Mouse (Mus musculus): Measurements from ENCODE around the gene Atrnl1. TPM values are rescaled to one million over a fixed set of nuclear protein-coding genes. Genes with fewer than 3 reads are reported as not detected.

Atrnl1 gene
- polyA plus RNA-seq, 1 experiment = 9.0 TPM

DNA sequence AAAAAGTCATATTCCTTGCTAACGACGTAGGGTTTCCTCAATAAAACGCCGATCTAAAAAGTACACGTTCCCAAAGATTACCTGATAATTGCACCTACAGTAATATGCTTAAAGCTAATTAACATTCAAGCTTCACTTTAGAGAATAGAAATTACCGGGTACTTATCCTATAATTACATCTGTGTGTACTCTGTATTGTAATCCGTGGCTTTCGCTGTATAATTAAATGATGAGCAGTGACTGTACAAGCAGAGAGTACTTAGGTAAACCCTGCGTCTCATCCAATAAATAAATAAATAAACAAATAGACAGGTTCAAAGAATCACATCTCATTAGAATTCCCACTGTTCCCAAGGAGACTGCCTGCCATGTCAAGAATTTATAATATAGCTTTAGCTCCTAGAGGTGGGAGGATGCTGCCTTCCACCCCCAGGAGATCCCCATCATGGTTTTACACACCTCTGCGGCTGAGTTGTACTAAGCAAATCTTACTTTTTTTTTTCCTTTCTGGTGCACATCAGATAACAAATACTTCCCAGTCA is 466.8 kb downstream of the Atrnl1 start:
- WGBS = 81% methylated on average over 10 of the region's 10 CpGs

DNA sequence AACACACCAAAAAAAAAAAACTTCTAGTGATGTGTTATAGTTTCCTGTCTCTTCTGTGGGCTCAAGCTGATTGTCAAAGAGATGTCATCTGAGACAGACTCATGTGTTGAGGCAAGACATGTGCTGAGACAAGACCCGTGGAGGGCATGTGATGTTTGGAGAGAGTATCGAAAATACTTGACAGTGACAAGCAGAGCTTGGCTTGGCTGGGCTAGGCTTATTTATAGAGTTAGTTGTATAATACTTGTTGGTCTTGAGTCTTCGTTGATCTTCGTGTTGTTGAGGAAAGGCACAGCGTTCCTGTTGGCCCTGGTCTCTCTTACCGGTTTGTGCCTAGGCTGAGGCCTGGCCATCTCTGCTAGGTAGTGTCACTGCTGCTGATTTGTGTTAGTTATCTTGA is 469.3 kb downstream of the Atrnl1 start:
- H3K4me1 ChIP-seq (ENCODE audit: control insufficient read depth, insufficient read depth, insufficient read length, low read length) = no peaks in the 10 kb centered on the region
- H3K4me3 ChIP-seq (ENCODE audit: low read depth, low read length) = no peak overlapping the region
- no peaks in the 10 kb centered on the region for H3K27me3 ChIP-seq (ENCODE audit: control insufficient read depth, insufficient read depth, low read length)
- 91% methylated on average over 6 of the region's 6 CpGs for WGBS
- no peak overlapping the region for H3K27ac ChIP-seq (ENCODE audit: insufficient read depth, low read depth, low read length)
- no peaks in the 10 kb centered on the region for H3K36me3 ChIP-seq (ENCODE audit: control insufficient read depth, insufficient read depth, low read length)
- TF ChIP-seq POLR2A (IDR thresholded peaks at IDR 0.05; ENCODE audit: low read depth, low read length) = no peak
- TF ChIP-seq CTCF (IDR thresholded peaks at IDR 0.05; ENCODE audit: extremely low read depth, insufficient read length, insufficient replicate concordance, low read depth, low read length) = no peak

More for the DNA sequence above, 466.8 kb downstream of the Atrnl1 start:
- TF ChIP-seq CTCF (IDR thresholded peaks at IDR 0.05; ENCODE audit: extremely low read depth, insufficient read length, insufficient replicate concordance, low read depth, low read length) (no peak), POLR2A (IDR thresholded peaks at IDR 0.05; ENCODE audit: low read depth, low read length) (no peak)
- no peaks in the 10 kb centered on the region for H3K4me1 ChIP-seq (ENCODE audit: control insufficient read depth, insufficient read depth, insufficient read length, low read length)
- no peak overlapping the region for H3K4me3 ChIP-seq (ENCODE audit: low read depth, low read length)
- no peaks in the 10 kb centered on the region for H3K27me3 ChIP-seq (ENCODE audit: control insufficient read depth, insufficient read depth, low read length)
- no peaks in the 10 kb centered on the region for H3K36me3 ChIP-seq (ENCODE audit: control insufficient read depth, insufficient read depth, low read length)
- no peak overlapping the region for H3K27ac ChIP-seq (ENCODE audit: insufficient read depth, low read depth, low read length)

DNA sequence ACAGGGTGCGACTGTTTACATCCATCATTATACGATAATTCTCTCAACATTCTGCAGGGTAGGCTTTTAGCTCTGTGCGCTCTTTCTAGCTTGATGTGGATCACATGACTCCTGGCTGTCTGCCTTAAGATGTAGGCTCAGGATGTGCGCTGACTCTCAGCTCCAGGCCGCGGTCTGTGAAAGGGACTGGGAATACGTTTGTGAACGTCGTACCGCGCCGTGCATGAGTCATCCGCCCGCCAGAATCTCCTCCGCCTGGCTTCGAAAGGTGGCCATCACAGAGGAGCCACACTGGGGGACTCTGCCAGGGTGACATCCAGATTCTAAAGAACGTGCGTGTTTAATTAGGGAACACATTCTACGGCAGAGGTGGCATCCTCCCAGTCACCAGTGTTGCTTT is 471.9 kb downstream of the Atrnl1 start:
- H3K27me3 ChIP-seq (ENCODE audit: control insufficient read depth, insufficient read depth, low read length) = no peaks in the 10 kb centered on the region
- no peaks in the 10 kb centered on the region for H3K4me1 ChIP-seq (ENCODE audit: control insufficient read depth, insufficient read depth, insufficient read length, low read length)
- 98% methylated on average over 19 of the region's 19 CpGs for WGBS
- no peak for TF ChIP-seq CTCF (IDR thresholded peaks at IDR 0.05; ENCODE audit: extremely low read depth, insufficient read length, insufficient replicate concordance, low read depth, low read length)
- no peak for TF ChIP-seq POLR2A (IDR thresholded peaks at IDR 0.05; ENCODE audit: low read depth, low read length)
- H3K36me3 ChIP-seq (ENCODE audit: control insufficient read depth, insufficient read depth, low read length) = no peaks in the 10 kb centered on the region
- no peak overlapping the region for H3K27ac ChIP-seq (ENCODE audit: insufficient read depth, low read depth, low read length)
- H3K4me3 ChIP-seq (ENCODE audit: low read depth, low read length) = no peak overlapping the region

DNA sequence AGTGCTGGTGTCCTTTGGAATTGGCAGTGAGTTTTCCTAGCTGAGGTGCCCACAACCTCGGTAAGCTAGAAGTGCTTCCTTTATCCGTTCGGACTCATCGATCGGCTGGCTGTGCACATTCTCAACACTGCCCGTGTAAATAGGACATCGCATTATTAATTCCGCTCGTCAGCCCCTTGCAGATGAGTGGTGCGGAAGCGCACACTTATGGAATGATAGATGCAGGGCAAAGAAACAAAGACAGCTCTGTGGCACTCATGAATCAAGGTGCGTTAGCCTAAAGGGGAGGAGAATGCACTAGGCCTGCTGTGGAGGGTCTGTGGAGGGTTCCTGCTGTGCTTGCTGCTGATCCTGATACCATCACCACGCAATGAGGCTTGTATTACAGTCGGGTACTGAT is 474.0 kb downstream of the Atrnl1 start:
- no peaks in the 10 kb centered on the region for H3K4me1 ChIP-seq (ENCODE audit: control insufficient read depth, insufficient read depth, insufficient read length, low read length)
- no peak overlapping the region for H3K27ac ChIP-seq (ENCODE audit: insufficient read depth, low read depth, low read length)
- TF ChIP-seq CTCF (IDR thresholded peaks at IDR 0.05; ENCODE audit: extremely low read depth, insufficient read length, insufficient replicate concordance, low read depth, low read length) = no peak
- no peak for TF ChIP-seq POLR2A (IDR thresholded peaks at IDR 0.05; ENCODE audit: low read depth, low read length)
- no peak overlapping the region for H3K4me3 ChIP-seq (ENCODE audit: low read depth, low read length)
- WGBS = 94% methylated on average over 14 of the region's 14 CpGs
- H3K36me3 ChIP-seq (ENCODE audit: control insufficient read depth, insufficient read depth, low read length) = no peaks in the 10 kb centered on the region
- H3K27me3 ChIP-seq (ENCODE audit: control insufficient read depth, insufficient read depth, low read length) = no peaks in the 10 kb centered on the region

DNA sequence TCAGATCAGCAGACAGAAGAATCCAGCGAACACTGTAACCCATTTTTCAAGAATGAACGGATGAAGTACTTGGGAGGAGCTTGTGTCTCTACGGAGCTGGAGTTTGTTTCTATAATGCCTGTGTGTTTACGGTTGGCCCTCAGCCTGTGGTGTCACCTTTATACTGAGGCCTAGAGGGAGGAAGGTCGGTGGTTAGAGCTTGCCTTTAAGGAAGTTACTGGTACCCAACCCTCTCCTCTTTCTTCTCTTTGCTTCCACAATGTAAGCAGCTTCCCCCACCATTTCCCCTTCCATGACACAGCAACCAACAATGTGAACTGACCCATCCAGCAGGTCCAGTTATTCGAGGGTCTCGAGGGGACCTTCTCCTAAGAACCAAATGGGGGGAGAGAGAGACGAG is 475.9 kb downstream of the Atrnl1 start:
- Histone ChIP-seq H3K4me1 (ENCODE audit: control insufficient read depth, insufficient read depth, insufficient read length, low read length) (no peaks in the 10 kb centered on the region), H3K4me3 (ENCODE audit: low read depth, low read length) (no peak overlapping the region), H3K27ac (ENCODE audit: insufficient read depth, low read depth, low read length) (no peak overlapping the region), H3K36me3 (ENCODE audit: control insufficient read depth, insufficient read depth, low read length) (no peaks in the 10 kb centered on the region; the same call in 1 of the 2 replicates), H3K27me3 (ENCODE audit: control insufficient read depth, insufficient read depth, low read length) (no peaks in the 10 kb centered on the region)
- 92% methylated on average over 8 of the region's 8 CpGs for WGBS
- TF ChIP-seq POLR2A (IDR thresholded peaks at IDR 0.05; ENCODE audit: low read depth, low read length) (no peak), CTCF (IDR thresholded peaks at IDR 0.05; ENCODE audit: extremely low read depth, insufficient read length, insufficient replicate concordance, low read depth, low read length) (no peak)

DNA sequence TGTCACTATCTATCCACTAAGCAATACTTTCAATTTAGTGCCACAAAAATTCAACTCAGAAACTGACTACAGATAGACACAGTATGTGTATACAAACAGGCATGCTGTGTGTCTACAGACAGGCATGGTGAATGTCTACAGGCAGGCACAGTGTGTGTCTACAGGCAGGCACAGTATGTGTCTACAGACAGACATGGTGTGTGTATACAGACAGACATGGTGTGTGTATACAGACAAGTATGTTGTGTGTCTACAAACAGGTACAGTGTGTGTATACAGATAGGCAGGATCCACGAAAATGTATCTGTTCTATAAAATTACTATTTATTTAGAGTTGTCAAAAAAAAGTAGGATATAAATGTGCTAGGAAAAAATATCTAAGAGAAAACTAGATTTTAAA is 477.1 kb downstream of the Atrnl1 start:
- TF ChIP-seq CTCF (IDR thresholded peaks at IDR 0.05; ENCODE audit: extremely low read depth, insufficient read length, insufficient replicate concordance, low read depth, low read length) = no peak
- TF ChIP-seq POLR2A (IDR thresholded peaks at IDR 0.05; ENCODE audit: low read depth, low read length) = no peak
- Histone ChIP-seq H3K4me3 (ENCODE audit: low read depth, low read length) (no peak overlapping the region), H3K36me3 (ENCODE audit: control insufficient read depth, insufficient read depth, low read length) (peaks cover 1% of the 10 kb centered on the region), H3K4me1 (ENCODE audit: control insufficient read depth, insufficient read depth, insufficient read length, low read length) (no peaks in the 10 kb centered on the region), H3K27ac (ENCODE audit: insufficient read depth, low read depth, low read length) (no peak overlapping the region), H3K27me3 (ENCODE audit: control insufficient read depth, insufficient read depth, low read length) (no peaks in the 10 kb centered on the region)
- WGBS = 84% methylated on average over 1 of the region's 1 CpGs

DNA sequence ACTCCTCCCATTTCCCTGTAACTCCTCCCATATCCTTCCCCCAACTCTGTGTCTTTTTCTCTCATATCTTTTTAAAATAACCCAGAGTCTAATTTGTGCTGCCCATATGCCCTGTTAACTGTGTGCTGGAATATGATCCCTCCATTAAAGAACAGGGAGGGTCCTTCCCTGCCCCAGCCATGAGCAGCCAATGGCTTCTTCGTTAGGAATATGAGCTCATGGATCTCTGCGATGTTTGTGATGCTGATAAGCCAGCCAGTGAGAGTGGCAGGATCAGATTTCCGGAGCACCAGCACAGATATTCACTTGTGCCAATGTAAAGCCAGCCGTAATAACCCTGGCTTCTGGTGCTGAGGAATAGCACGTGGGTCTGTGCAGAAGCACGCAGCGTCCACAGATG is 477.6 kb downstream of the Atrnl1 start:
- no peaks in the 10 kb centered on the region for H3K27me3 ChIP-seq (ENCODE audit: control insufficient read depth, insufficient read depth, low read length)
- H3K36me3 ChIP-seq (ENCODE audit: control insufficient read depth, insufficient read depth, low read length) = peaks cover 1% of the 10 kb centered on the region
- TF ChIP-seq CTCF (IDR thresholded peaks at IDR 0.05; ENCODE audit: extremely low read depth, insufficient read length, insufficient replicate concordance, low read depth, low read length) (no peak), POLR2A (IDR thresholded peaks at IDR 0.05; ENCODE audit: low read depth, low read length) (no peak)
- no peak overlapping the region for H3K27ac ChIP-seq (ENCODE audit: insufficient read depth, low read depth, low read length)
- WGBS = 64% methylated on average over 7 of the region's 7 CpGs
- H3K4me3 ChIP-seq (ENCODE audit: low read depth, low read length) = no peak overlapping the region
- no peaks in the 10 kb centered on the region for H3K4me1 ChIP-seq (ENCODE audit: control insufficient read depth, insufficient read depth, insufficient read length, low read length)

All from small intestine, adult 2 months (tissue).